Mouse (Mus musculus): ENCODE measurements around the gene Gm37240. TPM values are rescaled to one million over a fixed set of nuclear protein-coding genes. Genes with fewer than 3 reads are reported as not detected.

Gene Gm37240
- polyA plus RNA-seq, 1 experiment from 2014 or later = 2.8 TPM

GRCm38 (mm10) chr3:85338755-85339095 lies 548.6 kb downstream of the Gm37240 start:
- 79% methylated on average over 3 of the region's 3 CpGs for WGBS
- Histone ChIP-seq H3K9me3 (no peaks in the 10 kb centered on the region), H3K4me3 (no peak overlapping the region), H3K4me1 (peaks cover 9% of the 10 kb centered on the region), H3K27me3 (replicated peaks; ENCODE audit: low read depth, poor library complexity, severe bottlenecking) (no peaks in the 10 kb centered on the region), H3K27ac (replicated peaks) (no peak overlapping the region), H3K36me3 (replicated peaks) (no peaks in the 10 kb centered on the region)
- no peak for DNase-seq (ENCODE audit: low spot score)

GRCm38 (mm10) chr3:85337881-85338754 lies 549.2 kb downstream of the Gm37240 start:
- DNase-seq (ENCODE audit: low spot score) = no peak
- WGBS = 79% methylated on average over 7 of the region's 7 CpGs
- Histone ChIP-seq H3K36me3 (replicated peaks) (no peaks in the 10 kb centered on the region), H3K27ac (replicated peaks) (no peak overlapping the region), H3K4me3 (no peak overlapping the region), H3K27me3 (replicated peaks; ENCODE audit: low read depth, poor library complexity, severe bottlenecking) (no peaks in the 10 kb centered on the region), H3K9me3 (no peaks in the 10 kb centered on the region), H3K4me1 (peaks cover 9% of the 10 kb centered on the region)

- 85% methylated on average over 1 of the region's 1 CpGs for WGBS
- H3K4me3 ChIP-seq = no peak overlapping the region
- peaks cover 2% of the 10 kb centered on the region for H3K4me1 ChIP-seq
- no peak for DNase-seq (ENCODE audit: low spot score)
- H3K27me3 ChIP-seq (replicated peaks; ENCODE audit: low read depth, poor library complexity, severe bottlenecking) = no peaks in the 10 kb centered on the region
- no peak overlapping the region for H3K27ac ChIP-seq (replicated peaks)
- no peaks in the 10 kb centered on the region for H3K9me3 ChIP-seq
- no peaks in the 10 kb centered on the region for H3K36me3 ChIP-seq (replicated peaks)
Measured at GRCm38 (mm10) chr3:85335517-85335916, 551.8 kb downstream of the Gm37240 start.

- WGBS = 91% methylated on average over 4 of the region's 4 CpGs
- H3K4me3 ChIP-seq = no peak overlapping the region
- H3K27ac ChIP-seq (replicated peaks) = no peak overlapping the region
- H3K4me1 ChIP-seq = no peaks in the 10 kb centered on the region
- no peaks in the 10 kb centered on the region for H3K36me3 ChIP-seq (replicated peaks)
- no peaks in the 10 kb centered on the region for H3K9me3 ChIP-seq
- no peak for DNase-seq (ENCODE audit: low spot score)
- H3K27me3 ChIP-seq (replicated peaks; ENCODE audit: low read depth, poor library complexity, severe bottlenecking) = no peaks in the 10 kb centered on the region
Measured at GRCm38 (mm10) chr3:85332276-85332675, 555.0 kb downstream of the Gm37240 start.

- no peak for DNase-seq (ENCODE audit: low spot score)
- Histone ChIP-seq H3K9me3 (no peaks in the 10 kb centered on the region), H3K27me3 (replicated peaks; ENCODE audit: low read depth, poor library complexity, severe bottlenecking) (no peaks in the 10 kb centered on the region), H3K36me3 (replicated peaks) (no peaks in the 10 kb centered on the region), H3K27ac (replicated peaks) (no peak overlapping the region), H3K4me3 (no peak overlapping the region), H3K4me1 (peaks cover 12% of the 10 kb centered on the region)
- 77% methylated on average over 5 of the region's 5 CpGs for WGBS
Measured at GRCm38 (mm10) chr3:85318256-85318655, 569.1 kb downstream of the Gm37240 start.

GRCm38 (mm10) chr3:85317306-85317705 lies 570.0 kb downstream of the Gm37240 start:
- no peak for DNase-seq (ENCODE audit: low spot score)

GRCm38 (mm10) chr3:85314961-85315360 lies 572.4 kb downstream of the Gm37240 start:
- H3K4me3 ChIP-seq = no peak overlapping the region

More at GRCm38 (mm10) chr3:85317306-85317705, 570.0 kb downstream of the Gm37240 start:
- WGBS = 94% methylated on average over 4 of the region's 4 CpGs
- H3K36me3 ChIP-seq (replicated peaks) = no peaks in the 10 kb centered on the region
- H3K27ac ChIP-seq (replicated peaks) = no peak overlapping the region
- H3K9me3 ChIP-seq = no peaks in the 10 kb centered on the region
- H3K4me3 ChIP-seq = no peak overlapping the region
- peaks cover 12% of the 10 kb centered on the region for H3K4me1 ChIP-seq
- no peaks in the 10 kb centered on the region for H3K27me3 ChIP-seq (replicated peaks; ENCODE audit: low read depth, poor library complexity, severe bottlenecking)

GRCm38 (mm10) chr3:85313646-85314255 lies 573.6 kb downstream of the Gm37240 start:
- H3K9me3 ChIP-seq = no peaks in the 10 kb centered on the region
- DNase-seq (ENCODE audit: low spot score) = no peak
- H3K4me3 ChIP-seq = no peak overlapping the region
- H3K36me3 ChIP-seq (replicated peaks) = no peaks in the 10 kb centered on the region
- peaks cover 13% of the 10 kb centered on the region for H3K4me1 ChIP-seq
- whole genome bisulfite sequencing = 20% methylated on average over 4 of the region's 4 CpGs
- no peaks in the 10 kb centered on the region for H3K27me3 ChIP-seq (replicated peaks; ENCODE audit: low read depth, poor library complexity, severe bottlenecking)
- H3K27ac ChIP-seq (replicated peaks) = peak overlapping the region; percentile 12; the same call in 1 of the 2 replicates

More at GRCm38 (mm10) chr3:85314961-85315360, 572.4 kb downstream of the Gm37240 start:
- Histone ChIP-seq H3K27me3 (replicated peaks; ENCODE audit: low read depth, poor library complexity, severe bottlenecking) (no peaks in the 10 kb centered on the region), H3K9me3 (no peaks in the 10 kb centered on the region), H3K36me3 (replicated peaks) (no peaks in the 10 kb centered on the region), H3K4me1 (peaks cover 12% of the 10 kb centered on the region), H3K27ac (replicated peaks) (no peak overlapping the region)
- 85% methylated on average over 6 of the region's 6 CpGs for WGBS
- DNase-seq (ENCODE audit: low spot score) = no peak

GRCm38 (mm10) chr3:85311176-85311575 lies 576.1 kb downstream of the Gm37240 start:
- Histone ChIP-seq H3K27me3 (replicated peaks; ENCODE audit: low read depth, poor library complexity, severe bottlenecking) (no peaks in the 10 kb centered on the region), H3K36me3 (replicated peaks) (no peaks in the 10 kb centered on the region), H3K9me3 (no peaks in the 10 kb centered on the region), H3K27ac (replicated peaks) (no peak overlapping the region), H3K4me1 (peaks cover 15% of the 10 kb centered on the region), H3K4me3 (no peak overlapping the region)
- 86% methylated on average over 3 of the region's 3 CpGs for WGBS
- DNase-seq (ENCODE audit: low spot score) = no peak

GRCm38 (mm10) chr3:85310401-85310989 lies 576.8 kb downstream of the Gm37240 start:
- Histone ChIP-seq H3K27me3 (replicated peaks; ENCODE audit: low read depth, poor library complexity, severe bottlenecking) (no peaks in the 10 kb centered on the region), H3K9me3 (no peaks in the 10 kb centered on the region), H3K27ac (replicated peaks) (no peak overlapping the region), H3K4me3 (no peak overlapping the region), H3K36me3 (replicated peaks) (no peaks in the 10 kb centered on the region), H3K4me1 (peaks cover 15% of the 10 kb centered on the region)
- 81% methylated on average over 8 of the region's 8 CpGs for WGBS
- DNase-seq (ENCODE audit: low spot score) = no peak

- Histone ChIP-seq H3K9me3 (no peaks in the 10 kb centered on the region), H3K4me3 (no peak overlapping the region), H3K36me3 (replicated peaks) (no peaks in the 10 kb centered on the region), H3K27ac (replicated peaks) (no peak overlapping the region), H3K4me1 (peaks cover 11% of the 10 kb centered on the region), H3K27me3 (replicated peaks; ENCODE audit: low read depth, poor library complexity, severe bottlenecking) (no peaks in the 10 kb centered on the region)
- 95% methylated on average over 6 of the region's 6 CpGs for WGBS
- no peak for DNase-seq (ENCODE audit: low spot score)
Measured at GRCm38 (mm10) chr3:85309168-85309567, 578.1 kb downstream of the Gm37240 start.

- H3K27me3 ChIP-seq (replicated peaks; ENCODE audit: low read depth, poor library complexity, severe bottlenecking) = no peaks in the 10 kb centered on the region
- no peak for DNase-seq (ENCODE audit: low spot score)
- H3K9me3 ChIP-seq = no peaks in the 10 kb centered on the region
- peaks cover 6% of the 10 kb centered on the region for H3K4me1 ChIP-seq
- no peaks in the 10 kb centered on the region for H3K36me3 ChIP-seq (replicated peaks)
- WGBS = 74% methylated on average over 4 of the region's 4 CpGs
- no peak overlapping the region for H3K27ac ChIP-seq (replicated peaks)
- H3K4me3 ChIP-seq = no peak overlapping the region
Measured at GRCm38 (mm10) chr3:85308706-85309105, 578.6 kb downstream of the Gm37240 start.
